Mouse (Mus musculus) erythroblast, embryonic 14.5 days (primary cell): ENCODE results near the gene Dlgap4. TPM values are rescaled to one million over a fixed set of nuclear protein-coding genes. Genes with fewer than 3 reads are reported as not detected.

Experiments used
- H3K27me3 ChIP-seq: 2 replicates; pipeline ENCODE4 v1.6.1; 2012; ENCODE audit warnings: inconsistent platforms; ENCODE audit not compliant: control insufficient read depth
- H3K36me3 ChIP-seq: 2 replicates; pipeline ENCODE4 v1.6.1; 2012; ENCODE audit warnings: mild to moderate bottlenecking, inconsistent platforms; ENCODE audit not compliant: control insufficient read depth
- H3K4me1 ChIP-seq: 2 replicates; pipeline ENCODE4 v1.6.1; 2012; ENCODE audit warnings: inconsistent platforms; ENCODE audit not compliant: control insufficient read depth
- H3K4me3 ChIP-seq: replicated peaks from 2 replicates; pipeline ENCODE3; 2012; ENCODE audit warnings: moderate library complexity, mild to moderate bottlenecking, inconsistent platforms
- H3K9me3 ChIP-seq: 2 replicates; pipeline ENCODE4 v1.6.1; 2012; ENCODE audit warnings: low read length, inconsistent platforms, mixed read lengths; ENCODE audit not compliant: control insufficient read depth
- GATA1 ChIP-seq: IDR thresholded peaks from 2 replicates; pipeline ENCODE4 v1.6.1; 2012; ENCODE audit warnings: low read length, inconsistent platforms, mixed read lengths
- TAL1 ChIP-seq: IDR thresholded peaks from 3 replicates; pipeline ENCODE4 v1.6.1; 2012; ENCODE audit warnings: low read length, inconsistent platforms, mixed read lengths
- polyA plus RNA-seq: library from polyadenylated mRNA; stranded (reverse); fragments of >175 nt; gene quantifications from 2 replicates; pipeline ENCODE4 v1.2.3, GENCODE M21; 2012

Gene Dlgap4
- polyA plus RNA-seq, 1 experiment = 2.2 TPM

GRCm38 (mm10) chr2:156584154-156584796 is 29.2 kb upstream of the Dlgap4 start:
- TF ChIP-seq TAL1 = no peak
- TF ChIP-seq GATA1 = no peak
- H3K27me3 ChIP-seq = no peaks in the 10 kb centered on the region
- H3K4me1 ChIP-seq = no peaks in the 10 kb centered on the region
- no peaks in the 10 kb centered on the region for H3K36me3 ChIP-seq
- no peak overlapping the region for H3K4me3 ChIP-seq
- H3K9me3 ChIP-seq = no peaks in the 10 kb centered on the region

- no peaks in the 10 kb centered on the region for H3K36me3 ChIP-seq
- no peaks in the 10 kb centered on the region for H3K4me1 ChIP-seq
- no peak overlapping the region for H3K4me3 ChIP-seq
- no peaks in the 10 kb centered on the region for H3K9me3 ChIP-seq
- TF ChIP-seq TAL1 = no peak
- no peak for TF ChIP-seq GATA1
- no peaks in the 10 kb centered on the region for H3K27me3 ChIP-seq
Measured at GRCm38 (mm10) chr2:156584797-156585471, 28.6 kb upstream of the Dlgap4 start.

DNA sequence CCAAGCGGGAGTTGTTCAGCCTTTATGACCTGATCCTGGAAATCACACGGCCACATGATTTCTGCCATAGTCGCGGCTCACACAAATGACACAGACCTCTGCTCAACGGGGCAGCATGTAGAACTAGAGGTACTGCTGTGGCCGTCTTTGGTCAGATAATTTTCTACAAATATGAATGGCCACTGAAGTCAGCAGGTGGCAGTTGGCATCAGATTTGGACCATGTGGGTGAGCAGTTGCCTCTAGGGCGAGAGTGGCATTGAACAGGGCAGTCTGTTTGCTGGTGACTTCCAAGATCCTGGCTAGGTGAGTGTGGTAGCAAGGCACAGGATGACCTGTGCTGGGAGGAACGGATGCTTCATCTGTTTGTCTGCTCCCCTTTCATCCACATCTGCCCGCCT is 24.0 kb upstream of the Dlgap4 start:
- H3K36me3 ChIP-seq = no peaks in the 10 kb centered on the region
- no peaks in the 10 kb centered on the region for H3K4me1 ChIP-seq
- H3K4me3 ChIP-seq = no peak overlapping the region

DNA sequence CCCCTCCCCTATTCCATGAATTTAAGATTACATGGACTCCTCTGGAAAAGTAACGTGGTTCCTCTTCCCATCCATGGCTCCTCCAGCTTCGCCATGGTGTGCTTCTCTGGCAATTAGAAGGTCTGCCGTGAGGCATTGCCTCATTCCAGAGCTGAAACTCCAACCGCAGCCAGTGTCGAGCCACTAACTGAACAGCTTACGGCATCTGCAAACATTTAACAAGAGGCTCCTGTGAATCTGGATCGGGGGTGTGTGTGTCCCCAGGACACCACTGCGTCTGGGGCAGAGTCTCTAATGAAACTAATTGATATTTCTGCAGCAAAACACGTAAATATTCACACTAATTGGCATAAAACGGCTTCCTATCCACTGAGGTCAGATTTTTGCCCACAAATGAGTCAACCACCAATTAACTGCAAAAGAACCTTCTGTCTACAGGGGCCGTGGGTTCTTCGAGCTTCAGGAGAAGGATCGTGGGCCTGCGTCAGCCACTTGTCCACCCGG is 18.5 kb upstream of the Dlgap4 start:
- H3K4me3 ChIP-seq = no peak overlapping the region
- no peaks in the 10 kb centered on the region for H3K4me1 ChIP-seq
- peaks cover 3% of the 10 kb centered on the region; the same call in 1 of the 2 replicates for H3K9me3 ChIP-seq
- H3K27me3 ChIP-seq = no peaks in the 10 kb centered on the region
- TF ChIP-seq GATA1 = no peak
- no peak for TF ChIP-seq TAL1
- H3K36me3 ChIP-seq = no peaks in the 10 kb centered on the region

More for the DNA sequence above, 24.0 kb upstream of the Dlgap4 start:
- Histone ChIP-seq H3K9me3 (peaks cover 3% of the 10 kb centered on the region; the same call in 1 of the 2 replicates), H3K27me3 (no peaks in the 10 kb centered on the region)
- TF ChIP-seq TAL1 (no peak), GATA1 (no peak)

- no peaks in the 10 kb centered on the region for H3K4me1 ChIP-seq
- TF ChIP-seq TAL1 (no peak), GATA1 (no peak)
- no peaks in the 10 kb centered on the region; the same call in 1 of the 2 replicates for H3K27me3 ChIP-seq
- no peaks in the 10 kb centered on the region for H3K36me3 ChIP-seq
- H3K4me3 ChIP-seq = no peak overlapping the region
- peaks cover 4% of the 10 kb centered on the region for H3K9me3 ChIP-seq
Measured at GRCm38 (mm10) chr2:156602581-156602980, 10.9 kb upstream of the Dlgap4 start.

- no peaks in the 10 kb centered on the region for H3K4me1 ChIP-seq
- no peaks in the 10 kb centered on the region for H3K36me3 ChIP-seq
- TF ChIP-seq TAL1 (no peak), GATA1 (no peak)
- H3K27me3 ChIP-seq = no peaks in the 10 kb centered on the region; the same call in none of the 2 replicates
- no peak overlapping the region for H3K4me3 ChIP-seq
- H3K9me3 ChIP-seq = peaks cover 4% of the 10 kb centered on the region
Measured at GRCm38 (mm10) chr2:156603671-156604070, 9.8 kb upstream of the Dlgap4 start.

GRCm38 (mm10) chr2:156605144-156605543 is 8.4 kb upstream of the Dlgap4 start:
- no peak overlapping the region for H3K4me3 ChIP-seq
- H3K4me1 ChIP-seq = no peaks in the 10 kb centered on the region
- H3K27me3 ChIP-seq = peaks cover 9% of the 10 kb centered on the region
- H3K9me3 ChIP-seq = peaks cover 4% of the 10 kb centered on the region
- no peaks in the 10 kb centered on the region for H3K36me3 ChIP-seq
- no peak for TF ChIP-seq GATA1
- TF ChIP-seq TAL1 = no peak

- peaks cover 15% of the 10 kb centered on the region for H3K27me3 ChIP-seq
- H3K36me3 ChIP-seq = no peaks in the 10 kb centered on the region
- H3K4me1 ChIP-seq = no peaks in the 10 kb centered on the region
- H3K9me3 ChIP-seq = peaks cover 4% of the 10 kb centered on the region
- no peak for TF ChIP-seq GATA1
- no peak for TF ChIP-seq TAL1
- H3K4me3 ChIP-seq = no peak overlapping the region
Measured at GRCm38 (mm10) chr2:156605971-156606370, 7.5 kb upstream of the Dlgap4 start.

DNA sequence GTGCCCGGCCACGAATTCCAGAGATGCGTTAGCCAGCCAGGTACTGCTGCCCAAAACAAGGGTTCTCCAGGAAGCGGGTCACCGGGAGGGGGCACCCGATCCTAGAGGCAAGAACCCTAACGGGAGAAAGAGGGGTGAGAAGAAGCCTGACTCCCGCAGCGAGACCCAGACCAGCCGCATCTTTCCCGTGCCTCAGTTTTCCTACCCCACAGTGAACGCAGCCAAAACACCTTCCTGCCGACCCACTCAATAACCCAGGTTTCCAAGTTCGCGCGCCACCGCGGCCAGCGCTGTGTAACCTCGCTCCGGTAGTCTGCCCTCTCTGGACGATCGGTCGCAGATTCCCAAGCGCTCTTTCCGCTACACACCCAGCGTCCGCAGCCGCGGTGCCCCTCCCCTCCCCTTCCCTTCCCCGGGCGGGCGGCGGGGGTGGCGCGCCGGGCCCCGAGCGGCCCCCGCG is 394 bp upstream of the Dlgap4 start:
- Histone ChIP-seq H3K36me3 (no peaks in the 10 kb centered on the region), H3K9me3 (no peaks in the 10 kb centered on the region), H3K4me1 (no peaks in the 10 kb centered on the region), H3K4me3 (no peak overlapping the region), H3K27me3 (peaks cover 79% of the 10 kb centered on the region)
- TF ChIP-seq TAL1 (no peak), GATA1 (no peak)

DNA sequence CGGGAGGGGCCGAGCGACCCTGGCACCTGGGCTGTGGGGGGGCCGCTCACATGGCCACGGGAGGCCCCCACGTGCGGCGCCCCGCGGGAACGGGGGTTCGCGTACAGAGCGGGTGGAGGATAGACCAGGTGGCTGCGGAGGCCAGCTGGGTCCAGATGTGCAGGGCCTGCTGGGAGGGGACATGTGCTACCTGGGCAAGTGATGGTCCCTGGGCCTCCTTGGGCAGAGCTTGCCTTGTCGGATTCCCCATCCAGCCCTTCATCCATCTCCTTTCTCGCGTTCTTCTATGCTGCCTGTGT is 702 bp downstream of the Dlgap4 start:
- no peak overlapping the region for H3K4me3 ChIP-seq

More for the DNA sequence above, 702 bp downstream of the Dlgap4 start:
- TF ChIP-seq GATA1 = no peak
- TF ChIP-seq TAL1 = no peak
- Histone ChIP-seq H3K9me3 (no peaks in the 10 kb centered on the region), H3K4me1 (no peaks in the 10 kb centered on the region), H3K36me3 (no peaks in the 10 kb centered on the region), H3K27me3 (peaks cover 78% of the 10 kb centered on the region)
